Mouse (Mus musculus): ENCODE data around the gene Kcnc4. TPM values are rescaled to one million over a fixed set of nuclear protein-coding genes. Genes with fewer than 3 reads are reported as not detected.
A peak's percentile ranks its signal among the peaks of the same experiment; 100 is the strongest.

Kcnc4 gene
- total and polyA plus RNA-seq, 2 experiments from 2014 or later: 16.0 to 46.8 TPM

DNA sequence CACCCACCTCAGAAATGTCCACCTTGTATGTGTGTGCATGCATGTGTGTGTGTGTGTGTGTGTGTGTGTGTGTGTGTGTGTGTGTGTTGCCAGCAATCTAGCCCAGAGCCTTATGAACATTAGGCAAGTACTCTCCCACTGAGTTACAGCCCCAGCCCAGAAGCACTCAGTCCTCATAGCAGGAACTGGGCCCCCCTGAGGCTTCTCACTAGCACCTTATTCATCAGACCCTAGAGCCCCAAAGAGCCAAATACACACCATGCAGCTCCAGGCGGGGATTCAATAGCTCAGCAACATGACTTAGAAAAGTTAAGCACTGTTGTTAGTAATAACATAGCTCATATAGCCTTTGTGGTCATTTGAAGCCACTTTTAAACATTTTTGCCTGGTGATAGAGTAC lies 45.2 kb upstream of the Kcnc4 start:
- no peak overlapping the region for H3K4me3 ChIP-seq (ENCODE audit: low read depth, low read length)
- no peak for DNase-seq (ENCODE audit: low spot score)
- no peaks in the 10 kb centered on the region for H3K9me3 ChIP-seq (ENCODE audit: low read length)
- no peak overlapping the region for H3K4me2 ChIP-seq (ENCODE audit: low read depth, low read length, poor library complexity, severe bottlenecking)
- no peak overlapping the region for H3K9ac ChIP-seq (replicated peaks; ENCODE audit: low read length, poor library complexity, severe bottlenecking)
- peaks cover 14% of the 10 kb centered on the region for H3K4me1 ChIP-seq (ENCODE audit: insufficient read depth, low read length)
- H3K27me3 ChIP-seq (ENCODE audit: insufficient read depth, low read length): no peaks in the 10 kb centered on the region
- no peak for ATAC-seq (ENCODE audit: low FRiP score)
- 56% methylated on average over 1 of the region's 1 CpGs for WGBS
- no peak for TF ChIP-seq CTCF (IDR thresholded peaks at IDR 0.05)
- 0 out of 2 replicates have a peak, but pooled peaks cover 4% of the 10 kb centered on the region for H3K36me3 ChIP-seq (ENCODE audit: insufficient read depth, low read length)
- no peak overlapping the region for H3K27ac ChIP-seq (ENCODE audit: low read depth, low read length)

DNA sequence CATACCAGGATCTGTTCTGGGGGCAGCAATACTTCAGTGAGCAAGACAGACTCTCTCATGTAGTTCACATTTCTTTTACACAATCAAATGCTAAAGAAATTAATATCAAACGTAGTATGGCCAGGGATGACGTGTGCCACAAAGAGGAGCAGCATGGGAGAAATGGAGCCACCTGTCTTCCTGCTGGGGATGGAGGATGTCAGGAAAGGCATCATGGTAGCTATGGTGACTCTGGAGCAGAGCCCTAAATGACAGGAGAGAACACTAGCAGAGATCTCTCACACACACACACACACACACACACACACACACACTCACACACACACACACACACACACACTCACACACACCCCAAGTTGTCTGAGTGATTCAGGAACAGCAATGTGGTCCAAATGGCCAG lies 44.4 kb upstream of the Kcnc4 start:
- no peaks in the 10 kb centered on the region for H3K27me3 ChIP-seq (ENCODE audit: insufficient read depth, low read length)
- no peak overlapping the region for H3K27ac ChIP-seq (ENCODE audit: low read depth, low read length)
- peaks cover 14% of the 10 kb centered on the region for H3K4me1 ChIP-seq (ENCODE audit: insufficient read depth, low read length)
- H3K9ac ChIP-seq (replicated peaks; ENCODE audit: low read length, poor library complexity, severe bottlenecking): no peak overlapping the region
- DNase-seq (ENCODE audit: low spot score): no peak
- WGBS: 78% methylated on average over 2 of the region's 2 CpGs
- H3K4me3 ChIP-seq (ENCODE audit: low read depth, low read length): no peak overlapping the region
- H3K36me3 ChIP-seq (ENCODE audit: insufficient read depth, low read length): 0 out of 2 replicates have a peak, but pooled peaks cover 7% of the 10 kb centered on the region
- no peak for TF ChIP-seq CTCF (IDR thresholded peaks at IDR 0.05)
- no peaks in the 10 kb centered on the region for H3K9me3 ChIP-seq (ENCODE audit: low read length)
- H3K4me2 ChIP-seq (ENCODE audit: low read depth, low read length, poor library complexity, severe bottlenecking): no peak overlapping the region
- no peak for ATAC-seq (ENCODE audit: low FRiP score)

DNA sequence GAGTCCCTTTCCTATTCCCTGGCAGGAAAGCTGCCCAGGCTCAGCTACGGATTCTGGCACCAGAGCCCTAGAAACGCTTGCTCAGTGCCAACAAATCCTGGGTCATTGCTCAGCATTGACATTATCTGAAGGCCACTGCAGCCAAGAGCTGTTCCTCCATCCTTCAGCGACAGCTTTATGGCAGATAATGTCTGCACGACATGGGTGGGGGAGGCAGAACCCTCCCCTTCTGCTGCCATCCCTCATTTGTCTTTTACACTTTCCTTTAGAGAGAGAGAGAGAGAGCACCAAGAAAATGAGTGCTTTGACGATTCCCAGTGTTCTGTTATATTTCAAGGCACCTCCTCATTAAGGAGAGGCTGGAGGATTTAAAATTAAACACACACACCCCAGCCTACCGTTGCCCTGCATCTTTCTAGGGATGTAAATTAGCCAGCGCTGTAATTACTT lies 42.4 kb upstream of the Kcnc4 start:
- Histone ChIP-seq H3K9me3 (ENCODE audit: low read length) (no peaks in the 10 kb centered on the region), H3K4me2 (ENCODE audit: low read depth, low read length, poor library complexity, severe bottlenecking) (no peak overlapping the region), H3K27me3 (ENCODE audit: insufficient read depth, low read length) (no peaks in the 10 kb centered on the region), H3K36me3 (ENCODE audit: insufficient read depth, low read length) (0 out of 2 replicates have a peak, but pooled peaks cover 7% of the 10 kb centered on the region), H3K27ac (ENCODE audit: low read depth, low read length) (0 out of 2 replicates have a peak overlapping the region, but pooled peaks have one; percentile 26), H3K9ac (replicated peaks; ENCODE audit: low read length, poor library complexity, severe bottlenecking) (no peak overlapping the region), H3K4me3 (ENCODE audit: low read depth, low read length) (no peak overlapping the region), H3K4me1 (ENCODE audit: insufficient read depth, low read length) (peaks cover 14% of the 10 kb centered on the region)
- DNase-seq (ENCODE audit: low spot score) (peak; percentile 81), ATAC-seq (ENCODE audit: low FRiP score) (no peak)
- WGBS: 45% methylated on average over 7 of the region's 7 CpGs
- no peak for TF ChIP-seq CTCF (IDR thresholded peaks at IDR 0.05)

DNA sequence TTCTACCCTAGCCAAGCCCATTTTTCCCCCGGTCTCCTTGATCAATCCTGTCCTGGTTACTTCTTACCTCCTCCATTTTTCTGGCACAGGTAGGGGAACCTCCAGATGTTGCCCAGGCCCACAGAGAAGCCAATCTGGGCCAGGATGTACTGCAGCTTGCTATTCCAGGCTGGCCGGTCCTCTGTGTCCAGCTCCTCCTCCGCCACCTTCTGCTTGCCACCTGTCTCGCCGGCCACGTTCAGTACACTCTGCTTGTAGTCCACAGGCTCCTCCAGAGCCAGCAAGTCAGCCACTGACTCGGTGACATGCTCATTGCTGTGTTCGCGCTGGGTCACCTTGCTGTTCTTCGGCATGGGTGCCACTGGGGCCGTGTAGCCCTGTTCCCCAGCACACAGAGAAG lies 40.9 kb upstream of the Kcnc4 start:
- DNase-seq (ENCODE audit: low spot score) (no peak), ATAC-seq (ENCODE audit: low FRiP score) (no peak)
- H3K27me3 ChIP-seq (ENCODE audit: insufficient read depth, low read length): no peaks in the 10 kb centered on the region
- no peak overlapping the region for H3K4me3 ChIP-seq (ENCODE audit: low read depth, low read length)
- no peak for TF ChIP-seq CTCF (IDR thresholded peaks at IDR 0.05)
- H3K4me1 ChIP-seq (ENCODE audit: insufficient read depth, low read length): peaks cover 8% of the 10 kb centered on the region; the same call in 1 of the 2 replicates
- H3K36me3 ChIP-seq (ENCODE audit: insufficient read depth, low read length): peaks cover 14% of the 10 kb centered on the region
- no peak overlapping the region for H3K9ac ChIP-seq (replicated peaks; ENCODE audit: low read length, poor library complexity, severe bottlenecking)
- H3K4me2 ChIP-seq (ENCODE audit: low read depth, low read length, poor library complexity, severe bottlenecking): no peak overlapping the region
- 95% methylated on average over 11 of the region's 11 CpGs for WGBS
- no peak overlapping the region for H3K27ac ChIP-seq (ENCODE audit: low read depth, low read length)
- H3K9me3 ChIP-seq (ENCODE audit: low read length): no peaks in the 10 kb centered on the region

DNA sequence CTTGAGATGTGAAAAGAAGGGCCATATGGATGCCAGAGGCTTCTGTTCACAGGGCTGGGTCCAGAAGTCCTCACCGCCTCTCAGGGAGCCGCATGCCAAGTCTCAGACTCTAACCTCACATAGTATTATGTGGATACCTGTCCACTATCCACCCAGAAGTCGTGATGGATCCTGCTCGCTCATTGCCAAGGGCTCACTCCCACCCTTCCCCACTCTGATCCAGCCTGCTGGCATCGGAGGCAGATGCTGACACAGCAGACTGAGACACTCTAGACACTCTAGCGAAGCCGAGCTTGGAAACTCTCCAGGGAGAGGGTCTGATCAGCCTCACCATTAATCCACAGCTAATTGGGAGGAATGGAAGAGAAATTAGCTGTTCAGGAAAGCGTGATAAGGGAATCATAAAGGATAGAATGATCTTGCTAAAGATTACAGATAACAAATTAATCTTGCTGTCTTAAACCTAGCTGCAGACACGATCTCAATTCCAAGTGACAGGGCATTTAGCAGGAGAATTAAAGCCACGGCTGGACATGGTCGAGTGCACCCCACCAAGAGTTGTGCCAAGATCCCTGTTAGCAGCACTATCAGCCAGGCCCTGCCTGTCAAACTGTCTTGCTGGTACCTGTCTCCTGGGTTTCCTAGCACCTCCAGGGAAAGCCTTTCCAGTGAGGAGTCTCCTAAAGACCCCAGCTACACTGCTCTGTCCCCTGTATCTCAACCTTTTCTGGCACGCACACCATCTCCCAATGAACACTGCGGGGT lies 36.9 kb upstream of the Kcnc4 start:
- Histone ChIP-seq H3K27ac (ENCODE audit: low read depth, low read length) (no peak overlapping the region), H3K4me3 (ENCODE audit: low read depth, low read length) (no peak overlapping the region), H3K9ac (replicated peaks; ENCODE audit: low read length, poor library complexity, severe bottlenecking) (no peak overlapping the region), H3K4me1 (ENCODE audit: insufficient read depth, low read length) (peaks cover 1% of the 10 kb centered on the region; the same call in 1 of the 2 replicates), H3K36me3 (ENCODE audit: insufficient read depth, low read length) (peaks cover 40% of the 10 kb centered on the region), H3K9me3 (ENCODE audit: low read length) (no peaks in the 10 kb centered on the region), H3K27me3 (ENCODE audit: insufficient read depth, low read length) (no peaks in the 10 kb centered on the region), H3K4me2 (ENCODE audit: low read depth, low read length, poor library complexity, severe bottlenecking) (no peak overlapping the region)
- peak; percentile 84 for DNase-seq (ENCODE audit: low spot score)
- 45% methylated on average over 13 of the region's 13 CpGs for WGBS
- no peak for TF ChIP-seq CTCF (IDR thresholded peaks at IDR 0.05)
- ATAC-seq (ENCODE audit: low FRiP score): no peak

DNA sequence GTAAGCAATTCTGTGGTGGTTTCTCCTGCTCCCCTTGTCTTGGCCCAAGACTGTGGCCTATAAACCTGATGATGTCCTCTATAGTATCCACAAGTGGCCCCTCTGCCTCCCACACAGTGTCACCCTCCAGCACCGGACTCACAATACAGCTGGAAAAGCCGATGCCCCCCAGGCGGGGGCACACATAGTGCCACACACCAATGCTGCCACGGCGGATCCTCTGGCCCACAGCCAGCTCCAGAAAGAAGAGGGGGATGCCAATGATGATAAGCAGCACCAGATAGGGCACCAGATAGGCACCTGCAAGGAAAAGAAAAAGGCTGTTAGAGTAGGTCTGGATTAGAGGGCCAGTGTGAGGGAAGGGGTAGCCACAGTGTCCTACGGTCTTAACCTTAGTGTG lies 36.2 kb upstream of the Kcnc4 start:
- no peak for ATAC-seq (ENCODE audit: low FRiP score)
- no peaks in the 10 kb centered on the region for H3K27me3 ChIP-seq (ENCODE audit: insufficient read depth, low read length)
- WGBS: 80% methylated on average over 6 of the region's 6 CpGs
- no peak for DNase-seq (ENCODE audit: low spot score)
- no peak overlapping the region for H3K9ac ChIP-seq (replicated peaks; ENCODE audit: low read length, poor library complexity, severe bottlenecking)
- TF ChIP-seq CTCF (IDR thresholded peaks at IDR 0.05): no peak
- no peak overlapping the region for H3K27ac ChIP-seq (ENCODE audit: low read depth, low read length)
- no peaks in the 10 kb centered on the region for H3K9me3 ChIP-seq (ENCODE audit: low read length)
- peaks cover 41% of the 10 kb centered on the region for H3K36me3 ChIP-seq (ENCODE audit: insufficient read depth, low read length)
- no peaks in the 10 kb centered on the region for H3K4me1 ChIP-seq (ENCODE audit: insufficient read depth, low read length)
- H3K4me2 ChIP-seq (ENCODE audit: low read depth, low read length, poor library complexity, severe bottlenecking): no peak overlapping the region
- H3K4me3 ChIP-seq (ENCODE audit: low read depth, low read length): no peak overlapping the region
